Mouse (Mus musculus) lung, embryonic 14.5 days (tissue): ENCODE results near the gene Dnm3. TPM values are rescaled to one million over a fixed set of nuclear protein-coding genes. Genes with fewer than 3 reads are reported as not detected.

Experiments
- ATAC-seq: fragments of 200-750 bp; cut with Nextera tagmentation; 2 replicates; pipeline ENCODE4 v1.8.0; 2017; ENCODE audit warnings: mild to moderate bottlenecking, moderate TSS enrichment, moderate library complexity; ENCODE audit not compliant: insufficient read depth
- DNase-seq: peaks from one replicate; pipeline ENCODE4 v3.0.0-alpha.2; 2015
- H3K27ac ChIP-seq: fragments of 300-500 bp; sonication (generic); 2 replicates; pipeline ENCODE4 v1.5.1; 2014; ENCODE audit warnings: low read depth, mild to moderate bottlenecking, moderate library complexity
- H3K27me3 ChIP-seq: fragments of 300-500 bp; sonication (generic); 2 replicates; pipeline ENCODE4 v1.6.1; 2014; ENCODE audit warnings: low read length, control low read depth; ENCODE audit not compliant: insufficient read depth
- H3K36me3 ChIP-seq: fragments of 300-500 bp; sonication (generic); 2 replicates; pipeline ENCODE4 v1.6.1; 2014; ENCODE audit warnings: control low read depth; ENCODE audit not compliant: insufficient read depth
- H3K4me1 ChIP-seq: fragments of 300-500 bp; sonication (generic); 2 replicates; pipeline ENCODE4 v1.6.1; 2014; ENCODE audit warnings: antibody characterized with exemption, control low read depth; ENCODE audit not compliant: insufficient read depth
- H3K4me2 ChIP-seq: fragments of 300-500 bp; sonication (generic); 2 replicates; pipeline ENCODE4 v1.6.1; 2014; ENCODE audit warnings: mild to moderate bottlenecking
- H3K4me3 ChIP-seq: fragments of 300-500 bp; sonication (generic); 2 replicates; pipeline ENCODE4 v1.5.1; 2014; ENCODE audit warnings: low read depth, low read length
- H3K9ac ChIP-seq: fragments of 300-500 bp; sonication (generic); 2 replicates; pipeline ENCODE4 v1.6.1; 2014
- H3K9me3 ChIP-seq: fragments of 300-500 bp; sonication (generic); 2 replicates; pipeline ENCODE4 v1.6.1; 2016; ENCODE audit warnings: low read depth, low read length, control low read depth
- CTCF ChIP-seq: IDR thresholded peaks from 2 replicates; pipeline ENCODE4 v1.5.1; 2016; ENCODE audit warnings: antibody characterized with exemption, low read depth
- WGBS: fragments of 180-500 bp; shearing (Covaris S2); extraction: QIAGEN DNeasy Blood & Tissue Kit; methylation state at CpG from one replicate; pipeline ENCODE4 v1.1.7; 2014; 5-methylcytosine and 5-hydroxymethylcytosine counted together
- polyA plus RNA-seq: library from polyadenylated mRNA; unstranded; fragments of >200 nt; fragmentation: Nextera tagmentation; extraction: Ambion mirVana; gene quantifications from 2 replicates; pipeline ENCODE4 v1.2.1, GENCODE M21; 2014

The Dnm3 gene
- polyA plus RNA-seq, 1 experiment from 2014 or later = 2.8 TPM

DNA sequence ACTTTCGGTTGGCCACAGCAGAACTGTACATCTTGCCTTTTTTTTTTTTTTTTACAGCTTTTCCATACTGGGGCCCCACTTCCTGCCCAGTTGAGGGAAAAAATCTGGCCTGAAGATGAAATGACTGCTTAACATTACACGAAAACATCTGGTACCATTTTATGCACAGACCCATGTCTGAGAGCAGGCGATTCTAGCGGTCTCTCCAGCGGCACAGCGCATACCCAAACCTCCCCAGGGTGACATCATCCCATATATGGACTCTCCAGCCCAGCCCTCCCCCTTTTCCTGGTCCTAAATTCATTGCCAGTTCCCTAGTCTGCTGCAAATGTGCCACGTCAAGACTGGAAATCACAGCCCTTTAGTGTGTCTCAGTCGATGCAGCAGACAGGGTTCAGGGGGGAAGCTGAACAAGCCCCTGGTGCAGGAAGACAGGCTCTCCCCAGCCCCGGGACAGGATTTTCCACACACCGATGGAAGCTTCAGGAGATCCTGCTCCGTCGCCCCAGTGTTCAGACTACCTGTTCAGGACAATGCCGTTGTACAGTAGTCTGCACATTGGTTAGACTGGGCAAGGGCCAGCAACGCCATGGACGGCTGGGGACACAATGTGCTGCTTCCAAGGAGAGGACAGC lies 260.4 kb downstream of the Dnm3 start:
- ATAC-seq (peak; percentile 98), DNase-seq (peak; percentile 95)
- Histone ChIP-seq H3K36me3 (peaks cover 6% of the 10 kb centered on the region; the same call in 1 of the 2 replicates), H3K9me3 (no peaks in the 10 kb centered on the region), H3K4me3 (peak overlapping the region; percentile 60), H3K27ac (peak overlapping the region; percentile 100), H3K4me2 (peak overlapping the region; percentile 59), H3K4me1 (peaks cover 4% of the 10 kb centered on the region; the same call in 1 of the 2 replicates), H3K9ac (peak overlapping the region; percentile 95), H3K27me3 (no peaks in the 10 kb centered on the region)
- 22% methylated on average over 15 of the region's 15 CpGs for WGBS
- no peak for TF ChIP-seq CTCF

DNA sequence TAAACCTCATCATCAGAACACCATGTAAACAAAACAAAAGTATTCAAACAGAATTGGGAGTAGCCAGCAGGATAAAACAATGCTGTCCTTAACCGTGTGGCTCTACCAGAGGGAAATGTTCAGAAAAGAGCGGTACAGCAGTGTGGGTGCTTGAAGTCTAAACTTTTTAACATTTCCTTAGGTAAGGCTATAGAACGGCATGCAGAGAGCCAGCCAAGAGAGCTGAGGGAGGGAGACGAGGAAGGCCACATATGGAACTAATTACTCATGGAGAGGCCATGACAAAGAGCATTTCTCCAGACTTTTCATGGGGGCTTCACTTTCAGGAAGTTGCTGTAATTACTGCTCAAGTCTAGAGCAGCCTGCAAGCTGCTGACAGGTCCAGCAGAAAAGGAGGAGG lies 261.2 kb downstream of the Dnm3 start:
- TF ChIP-seq CTCF = no peak
- Histone ChIP-seq H3K27me3 (no peaks in the 10 kb centered on the region), H3K36me3 (peaks cover 4% of the 10 kb centered on the region; the same call in 1 of the 2 replicates), H3K4me2 (peak overlapping the region; percentile 59), H3K4me3 (no peak overlapping the region), H3K4me1 (peaks cover 4% of the 10 kb centered on the region; the same call in 1 of the 2 replicates), H3K27ac (peak overlapping the region; percentile 100), H3K9ac (peak overlapping the region; percentile 21; the same call in 1 of the 2 replicates), H3K9me3 (no peaks in the 10 kb centered on the region)
- ATAC-seq (peak; percentile 62), DNase-seq (peak; percentile 78)
- 6% methylated on average over 4 of the region's 4 CpGs for WGBS

DNA sequence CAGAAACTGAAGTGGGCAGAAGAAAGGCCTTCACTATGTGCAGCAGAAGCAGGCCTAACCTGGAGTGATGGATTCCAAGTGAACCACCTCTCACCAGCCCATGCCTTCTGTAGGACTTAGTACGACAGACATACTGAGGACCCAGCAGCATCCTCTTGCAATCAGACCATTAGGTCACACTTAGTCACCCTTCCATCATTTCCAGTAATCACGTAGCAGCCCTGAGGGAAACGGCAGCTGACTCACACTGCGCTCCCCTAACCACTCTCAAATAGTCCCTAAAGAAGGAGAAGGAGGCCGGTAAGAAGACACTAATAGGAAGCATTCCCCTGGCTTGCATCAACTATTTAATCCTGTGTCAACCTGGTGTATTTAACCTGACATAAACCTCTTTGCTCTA lies 262.1 kb downstream of the Dnm3 start:
- H3K27me3 ChIP-seq = no peaks in the 10 kb centered on the region
- no peak for TF ChIP-seq CTCF
- H3K4me3 ChIP-seq = no peak overlapping the region
- no peak overlapping the region for H3K9ac ChIP-seq
- no peaks in the 10 kb centered on the region for H3K9me3 ChIP-seq
- H3K36me3 ChIP-seq = peaks cover 2% of the 10 kb centered on the region; the same call in 1 of the 2 replicates
- ATAC-seq (no peak), DNase-seq (no peak)
- H3K4me1 ChIP-seq = peaks cover 1% of the 10 kb centered on the region; the same call in 1 of the 2 replicates
- 50% methylated on average over 5 of the region's 5 CpGs for WGBS
- peak overlapping the region; percentile 100 for H3K27ac ChIP-seq
- H3K4me2 ChIP-seq = no peak overlapping the region

DNA sequence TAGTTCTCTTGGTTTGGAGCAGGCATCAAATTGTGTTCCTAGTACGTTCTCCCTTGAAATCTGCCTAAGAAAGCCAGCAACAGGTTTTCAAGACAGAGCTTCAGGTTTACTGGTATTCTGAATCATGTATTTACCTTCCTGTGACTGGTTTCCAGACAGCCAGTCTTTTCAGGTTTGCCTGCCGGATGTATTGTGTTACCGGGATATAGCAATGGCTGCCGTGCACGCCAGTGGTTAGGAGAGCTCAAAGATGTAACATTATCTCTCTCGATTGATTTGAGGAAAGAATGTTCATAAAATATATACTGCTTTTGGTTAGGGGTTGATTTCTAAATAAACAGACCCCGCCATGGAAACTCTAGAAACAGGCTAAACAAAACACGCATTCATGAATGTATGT lies 264.8 kb downstream of the Dnm3 start:
- no peak for DNase-seq
- Histone ChIP-seq H3K27ac (no peak overlapping the region), H3K27me3 (no peaks in the 10 kb centered on the region), H3K4me2 (no peak overlapping the region), H3K9ac (no peak overlapping the region), H3K4me1 (peaks cover 18% of the 10 kb centered on the region), H3K36me3 (no peaks in the 10 kb centered on the region), H3K9me3 (no peaks in the 10 kb centered on the region), H3K4me3 (no peak overlapping the region)
- no peak for TF ChIP-seq CTCF
- 77% methylated on average over 8 of the region's 8 CpGs for WGBS
- ATAC-seq = no peak

DNA sequence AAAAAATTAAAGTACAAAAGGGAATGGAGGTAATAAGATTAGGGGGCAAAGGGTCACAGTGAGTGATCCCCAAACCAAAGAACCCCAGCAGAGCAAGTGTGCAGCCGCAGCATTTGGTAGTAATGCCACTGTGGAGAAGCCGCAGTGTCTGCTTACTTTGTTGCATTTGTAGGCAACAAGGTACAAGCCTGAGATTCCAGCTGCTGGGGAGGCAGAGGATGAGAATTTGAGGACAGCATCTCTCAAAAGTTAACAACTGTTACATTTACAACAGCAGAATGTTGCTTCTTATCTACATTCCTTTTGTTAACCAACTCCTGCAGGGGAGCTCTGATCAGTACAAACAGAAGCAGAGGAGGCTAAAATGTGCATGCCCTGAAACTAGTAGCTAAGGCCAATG lies 267.3 kb downstream of the Dnm3 start:
- Histone ChIP-seq H3K9me3 (no peaks in the 10 kb centered on the region), H3K9ac (no peak overlapping the region), H3K27ac (0 out of 2 replicates have a peak overlapping the region, but pooled peaks have one; percentile 2), H3K4me2 (no peak overlapping the region), H3K27me3 (no peaks in the 10 kb centered on the region), H3K4me1 (peaks cover 22% of the 10 kb centered on the region), H3K36me3 (no peaks in the 10 kb centered on the region), H3K4me3 (no peak overlapping the region)
- no peak for ATAC-seq
- WGBS = 61% methylated on average over 2 of the region's 2 CpGs
- TF ChIP-seq CTCF = no peak
- no peak for DNase-seq

DNA sequence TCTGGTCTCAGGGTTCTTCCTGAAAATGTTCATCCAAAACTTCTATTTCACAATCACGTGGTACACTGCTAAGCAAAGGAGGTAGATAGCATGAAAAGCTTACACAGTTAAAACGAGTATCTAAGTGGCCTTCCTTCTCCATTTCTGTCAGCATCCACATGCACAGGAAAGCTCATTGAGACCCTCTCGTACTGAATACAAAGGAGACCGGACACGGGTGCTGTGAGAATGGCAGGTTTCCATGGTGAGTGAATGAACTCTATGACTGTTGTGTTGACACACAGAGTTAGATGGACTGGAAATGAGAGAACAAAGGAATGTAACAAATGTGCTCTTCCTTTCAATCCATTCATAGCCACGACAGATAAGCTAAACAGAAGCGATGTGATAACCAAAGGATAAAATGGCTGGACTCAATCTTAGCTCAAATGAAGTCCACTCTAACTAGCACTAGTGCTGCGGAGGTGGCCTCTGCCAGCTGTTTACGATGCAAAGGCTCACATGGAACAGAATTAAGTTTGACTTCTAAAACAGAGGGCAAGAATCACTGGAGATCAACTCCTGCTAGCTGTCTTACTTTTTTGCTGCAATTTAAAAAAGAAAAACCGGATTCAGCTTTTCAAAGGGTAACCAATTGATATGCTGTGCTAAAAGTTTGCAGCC lies 268.2 kb downstream of the Dnm3 start:
- WGBS = 27% methylated on average over 10 of the region's 10 CpGs
- H3K27me3 ChIP-seq = no peaks in the 10 kb centered on the region
- no peaks in the 10 kb centered on the region for H3K36me3 ChIP-seq
- H3K9ac ChIP-seq = no peak overlapping the region
- H3K27ac ChIP-seq = peak overlapping the region; percentile 48
- no peak overlapping the region for H3K4me2 ChIP-seq
- no peak overlapping the region for H3K4me3 ChIP-seq
- H3K9me3 ChIP-seq = no peaks in the 10 kb centered on the region
- TF ChIP-seq CTCF = no peak
- DNase-seq (peak; percentile 27), ATAC-seq (no peak)
- peaks cover 22% of the 10 kb centered on the region for H3K4me1 ChIP-seq

DNA sequence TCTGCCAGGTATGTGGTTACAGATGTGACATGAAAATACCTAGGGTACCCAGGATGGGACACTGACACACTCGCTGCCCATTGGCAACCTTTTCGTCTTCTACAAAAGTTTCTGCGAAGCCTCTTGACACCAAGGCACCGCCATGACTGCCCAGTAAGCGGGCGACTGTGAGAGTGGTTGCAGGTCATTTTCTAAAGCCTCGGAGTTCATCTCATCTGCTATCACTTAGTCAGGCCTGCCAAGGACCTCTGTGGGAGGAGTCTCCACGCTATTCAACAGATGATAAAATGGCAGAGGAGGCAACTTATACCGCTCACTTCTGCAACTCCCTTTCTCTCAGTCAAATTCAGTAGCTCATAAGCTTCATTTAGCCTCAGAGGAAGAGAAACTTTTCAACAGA lies 268.8 kb downstream of the Dnm3 start:
- ATAC-seq (no peak), DNase-seq (no peak)
- Histone ChIP-seq H3K4me1 (peaks cover 22% of the 10 kb centered on the region), H3K9me3 (no peaks in the 10 kb centered on the region), H3K9ac (no peak overlapping the region), H3K27ac (0 out of 2 replicates have a peak overlapping the region, but pooled peaks have one; percentile 84), H3K4me2 (no peak overlapping the region), H3K27me3 (no peaks in the 10 kb centered on the region), H3K36me3 (no peaks in the 10 kb centered on the region), H3K4me3 (no peak overlapping the region)
- no peak for TF ChIP-seq CTCF
- WGBS = 69% methylated on average over 9 of the region's 9 CpGs
